18 mouse cellular contexts compared by ENCODE assay signal in genomic region chr4:111200100-111200499, GRCm38 (mm10).
DNase-seq lines count a peak whose midpoint lies in the region; ATAC-seq and TF ChIP-seq lines count a peak whose summit lies in the region.
"Had no signal": no experiment of that assay in that cellular context is flagged by ENCODE, and none has a peak within 500 bp of the region (broad histone marks: within the 10 kb centered on the region; RNA-seq: fewer than 3 reads in every experiment).

No protein-coding gene starts in this region.

- ATAC-seq in liver, embryonic 11.5 days (replicated peaks; ENCODE audit: low FRiP score), result peak; percentile 43; the same call in 1 of the 2 replicates
- ATAC-seq in intestine, embryonic 14.5 days (replicated peaks; ENCODE audit: low FRiP score, low TSS enrichment, low read depth), result 0 out of 2 replicates have a peak, but pooled peaks have one; percentile 47
- no peak for ATAC-seq in erythroblast, adult 5-6 weeks (replicated peaks; ENCODE audit: low FRiP score, poor library complexity, severe bottlenecking)
- ATAC-seq: CD4-positive, CD25-positive, alpha-beta regulatory T cell, adult 4 months; forebrain, embryonic 14.5 days; midbrain, embryonic 15.5 days had no signal

- H3K4me3 ChIP-seq in liver, embryonic 11.5 days (ENCODE audit: low read depth, low read length), result no peak overlapping the region
- H3K4me3 ChIP-seq in intestine, embryonic 14.5 days (ENCODE audit: low read depth, low read length), result no peak overlapping the region
- no peak overlapping the region for H3K4me3 ChIP-seq in cerebellum, adult 2 months (replicated peaks; ENCODE audit: insufficient read depth, low read depth, low read length)
- H3K4me3 ChIP-seq: heart, adult 2 months; midbrain, embryonic 15.5 days; neural tube, embryonic 12.5 days had no signal

- no peaks in the 10 kb centered on the region for H3K27me3 ChIP-seq in liver, embryonic 11.5 days (replicated peaks; ENCODE audit: control insufficient read depth, insufficient read depth, low read length)
- no peaks in the 10 kb centered on the region for H3K27me3 ChIP-seq in intestine, embryonic 14.5 days (replicated peaks; ENCODE audit: control insufficient read depth, insufficient read depth, low read length)
- H3K27me3 ChIP-seq in cerebellum, adult 2 months (ENCODE audit: control insufficient read depth, insufficient read depth, low read length), result no peaks in the 10 kb centered on the region
- H3K27me3 ChIP-seq: midbrain, embryonic 15.5 days; neural tube, embryonic 12.5 days had no signal

- H3K4me2 ChIP-seq in liver, embryonic 11.5 days, result no peak overlapping the region
- no peak overlapping the region for H3K4me2 ChIP-seq in intestine, embryonic 14.5 days (ENCODE audit: low read length)
- H3K4me2 ChIP-seq: midbrain, embryonic 15.5 days; neural tube, embryonic 12.5 days had no signal

- H3K4me1 ChIP-seq in liver, embryonic 11.5 days (replicated peaks; ENCODE audit: control insufficient read depth, insufficient read depth, low read length), result no peaks in the 10 kb centered on the region; the same call in 1 of the 2 replicates
- peaks cover 8% of the 10 kb centered on the region; the same call in 1 of the 2 replicates for H3K4me1 ChIP-seq in intestine, embryonic 14.5 days (replicated peaks; ENCODE audit: control insufficient read depth, insufficient read depth, low read length)
- H3K4me1 ChIP-seq in cerebellum, adult 2 months (ENCODE audit: control insufficient read depth, insufficient read depth, low read length), result no peaks in the 10 kb centered on the region
- H3K4me1 ChIP-seq: midbrain, embryonic 15.5 days; neural tube, embryonic 12.5 days had no signal

- no peak overlapping the region for H3K9ac ChIP-seq in liver, embryonic 11.5 days (ENCODE audit: low read depth, low read length)
- H3K9ac ChIP-seq in intestine, embryonic 14.5 days (ENCODE audit: low read length), result no peak overlapping the region
- H3K9ac ChIP-seq: midbrain, embryonic 15.5 days; neural tube, embryonic 12.5 days had no signal

- no peak for DNase-seq in liver, embryonic 11.5 days (ENCODE audit: low spot score)
- DNase-seq in liver, result no peak
- no peak for DNase-seq in intestine, embryonic 14.5 days (ENCODE audit: low spot score)
- DNase-seq in kidney, adult 18-20 months, result peak; percentile 25
- DNase-seq in kidney, postnatal 25 days, result peak; percentile 46 to 57
- DNase-seq in left cerebral cortex, adult 11 months (ENCODE audit: low spot score), result no peak
- DNase-seq in cerebellum, adult 2 months, result no peak
- DNase-seq: cerebellum, postnatal 25 days; heart, adult 2 months; heart, postnatal 14 days; right cerebral cortex, postnatal 4 days; thymus, postnatal 4 days had no signal

- no peak overlapping the region for H3K27ac ChIP-seq in liver, embryonic 11.5 days (ENCODE audit: low read depth, low read length)
- H3K27ac ChIP-seq in intestine, embryonic 14.5 days (ENCODE audit: low read depth), result no peak overlapping the region
- no peak overlapping the region for H3K27ac ChIP-seq in cerebellum, adult 2 months (ENCODE audit: insufficient read depth, low read length)
- H3K27ac ChIP-seq: heart, adult 2 months; macrophage; midbrain, embryonic 15.5 days; neural tube, embryonic 12.5 days had no signal

- TF ChIP-seq POLR2A in cerebellum, adult 2 months (IDR thresholded peaks at IDR 0.05; ENCODE audit: borderline replicate concordance, insufficient read depth, low read length), result no peak

- no peaks in the 10 kb centered on the region for H3K36me3 ChIP-seq in liver, embryonic 11.5 days (ENCODE audit: control insufficient read depth, insufficient read depth, low read length)
- no peaks in the 10 kb centered on the region for H3K36me3 ChIP-seq in intestine, embryonic 14.5 days (ENCODE audit: control insufficient read depth, insufficient read depth, low read length)
- H3K36me3 ChIP-seq: midbrain, embryonic 15.5 days; neural tube, embryonic 12.5 days had no signal

- no peaks in the 10 kb centered on the region for H3K9me3 ChIP-seq in liver, embryonic 11.5 days (ENCODE audit: control insufficient read depth, low read length)
- H3K9me3 ChIP-seq in intestine, embryonic 14.5 days (ENCODE audit: control insufficient read depth, low read length), result no peaks in the 10 kb centered on the region
- H3K9me3 ChIP-seq: midbrain, embryonic 15.5 days; neural tube, embryonic 12.5 days had no signal

- 51% methylated on average over 2 of the region's 2 CpGs for WGBS in liver, embryonic 11.5 days
- 0% methylated on average over 2 of the region's 2 CpGs for WGBS in intestine, embryonic 14.5 days
- WGBS in cerebellum, adult 2 months, result 46% methylated on average over 2 of the region's 2 CpGs

- no peak for TF ChIP-seq CTCF in cerebellum, adult 2 months (IDR thresholded peaks at IDR 0.05; ENCODE audit: borderline replicate concordance, insufficient read depth, low read depth, low read length)

Comparison
In these comparisons a context has a peak if more than half of its experiments do, and no peak if none do; other contexts are left out.
1. DNase-seq: peak in kidney, adult 18-20 months (single experiment) and kidney, postnatal 25 days (2 of 2); none in liver, embryonic 11.5 days (single experiment), liver (single experiment), intestine, embryonic 14.5 days (single experiment), left cerebral cortex, adult 11 months (single experiment) and cerebellum, adult 2 months (0 of 2).